Mouse (Mus musculus) monocyte, adult 2 months (primary cell): ENCODE measurements around the gene Slc10a7.
A peak's percentile ranks its signal among the peaks of the same experiment; 100 is the strongest.
"Not testable (repeated sequence)": the region's sequence is repeated elsewhere in the genome, so short reads cannot be mapped to it uniquely, and the experiment has no call there.

Experiments
- DNase-seq, 2 experiments: peaks; one replicate each; pipeline ENCODE4 v3.0.0; 2022; ENCODE audit warnings: low spot score in 2 of 2, low read depth in 1 of 2

Slc10a7 gene

DNA sequence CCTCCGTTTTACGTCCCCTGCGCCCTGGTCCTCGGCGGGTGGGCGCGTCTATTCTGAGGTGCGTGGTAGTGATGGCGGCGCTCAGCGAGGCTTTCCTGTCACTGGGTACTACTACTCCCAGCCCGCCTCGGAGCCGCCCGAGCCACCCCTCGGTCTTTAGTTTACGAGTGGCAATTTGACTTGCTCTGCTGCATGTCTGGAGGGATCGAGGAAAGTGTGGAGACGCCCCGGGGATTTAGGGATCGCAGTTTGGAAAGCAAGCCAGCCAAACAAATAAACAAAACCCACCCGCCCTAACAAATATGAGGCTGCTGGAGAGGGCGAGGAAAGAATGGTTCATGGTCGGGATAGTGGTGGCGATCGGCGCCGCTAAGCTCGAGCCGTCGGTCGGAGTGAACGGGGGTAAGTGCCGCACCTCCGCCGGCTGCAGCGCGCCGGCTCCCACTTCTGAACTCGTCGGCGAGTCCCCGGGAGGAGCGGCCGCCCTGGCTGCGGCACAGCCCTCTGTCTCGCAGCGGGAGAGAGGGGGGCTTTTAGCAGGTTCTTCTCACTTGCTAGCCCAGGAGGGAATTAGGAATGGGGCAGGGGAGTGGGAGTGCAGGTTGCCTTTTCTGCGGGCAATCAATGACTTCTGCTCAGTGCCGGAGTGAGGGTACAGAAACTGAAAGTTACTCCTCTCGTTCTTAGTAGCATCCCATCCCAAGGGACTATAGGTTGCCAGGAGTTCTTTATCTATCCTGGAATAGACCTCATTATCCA is at the start of gene Slc10a7:
TSS of gene Slc10a7 (plus strand) at position 74 of the 759 bp plus-strand sequence.
- peak; percentile 31 to 57 for DNase-seq

DNA sequence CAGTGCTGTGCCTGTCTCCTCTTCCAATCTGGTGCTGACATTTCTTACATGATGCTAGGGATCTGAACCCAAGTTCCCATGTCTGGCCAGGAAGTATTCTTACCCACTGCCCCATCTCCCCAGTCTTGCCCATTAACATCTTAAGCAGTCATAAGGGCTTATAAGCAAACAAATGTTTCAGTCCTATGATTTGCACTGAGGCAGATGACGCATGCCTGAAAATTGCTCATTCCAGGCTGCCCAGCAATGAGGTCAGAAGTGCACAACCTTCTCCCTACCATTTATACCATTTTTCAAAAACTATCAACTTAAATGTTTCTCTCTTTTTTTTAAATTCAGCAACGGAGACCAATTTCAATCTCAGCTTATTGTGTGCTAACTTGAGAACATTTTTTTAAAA is 45.2 kb upstream of the Slc10a7 start:
- no peak for DNase-seq

DNA sequence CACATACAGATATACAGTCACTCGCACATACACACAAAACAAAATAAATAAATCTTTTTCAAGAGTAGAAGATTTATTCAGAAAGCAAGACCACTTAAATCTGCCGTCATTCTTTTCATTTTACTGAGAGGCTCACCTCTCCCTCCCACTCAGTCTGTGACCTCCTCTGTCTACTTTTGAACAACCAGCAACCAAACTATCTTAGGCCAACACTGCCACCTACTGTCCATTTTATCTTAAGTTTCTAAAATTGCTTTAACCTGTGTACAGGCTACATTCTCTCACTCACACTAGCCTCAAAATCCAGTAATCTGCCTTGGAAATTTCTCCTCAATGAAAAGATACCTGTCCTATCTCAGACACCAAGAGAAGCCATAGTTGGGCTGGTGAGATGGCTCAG is 41.3 kb upstream of the Slc10a7 start:
- DNase-seq, result no peak

DNA sequence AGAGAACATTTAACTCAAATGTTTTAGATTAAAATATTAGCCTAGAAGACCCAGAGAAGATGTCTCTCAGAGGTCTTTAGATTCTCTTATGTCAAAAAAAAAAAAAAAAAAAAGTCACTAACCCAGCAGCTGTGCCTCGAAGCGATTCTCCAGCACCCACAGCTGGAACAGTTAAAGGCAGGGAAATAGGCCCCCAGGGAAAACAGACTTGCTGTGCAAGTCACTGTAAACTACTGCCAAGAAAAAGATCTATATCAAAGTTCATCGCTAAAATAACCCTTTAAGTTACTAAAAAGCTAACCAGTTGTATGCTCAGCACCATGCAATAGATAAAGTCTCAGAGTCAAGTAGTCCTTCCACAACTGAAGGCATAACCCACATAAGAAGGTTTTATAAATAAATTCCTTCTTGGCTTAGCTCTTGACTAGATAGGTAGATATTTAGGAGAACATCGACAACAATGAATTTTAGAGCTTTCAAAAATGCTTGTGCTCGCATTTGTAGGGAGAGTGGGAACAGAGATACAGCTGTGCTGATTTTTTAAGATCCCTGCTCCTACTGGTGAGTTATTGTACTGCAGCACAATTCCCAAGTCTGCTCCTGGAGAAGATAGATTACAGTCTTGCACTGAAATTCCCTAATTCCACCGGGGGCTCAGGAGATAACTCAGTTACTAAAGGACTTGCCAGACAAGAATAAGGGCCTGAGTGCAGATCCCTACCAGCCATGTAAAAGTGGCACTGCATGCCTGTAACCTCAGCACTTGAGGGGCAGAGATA is 31.9 kb upstream of the Slc10a7 start:
- no peak for DNase-seq

DNA sequence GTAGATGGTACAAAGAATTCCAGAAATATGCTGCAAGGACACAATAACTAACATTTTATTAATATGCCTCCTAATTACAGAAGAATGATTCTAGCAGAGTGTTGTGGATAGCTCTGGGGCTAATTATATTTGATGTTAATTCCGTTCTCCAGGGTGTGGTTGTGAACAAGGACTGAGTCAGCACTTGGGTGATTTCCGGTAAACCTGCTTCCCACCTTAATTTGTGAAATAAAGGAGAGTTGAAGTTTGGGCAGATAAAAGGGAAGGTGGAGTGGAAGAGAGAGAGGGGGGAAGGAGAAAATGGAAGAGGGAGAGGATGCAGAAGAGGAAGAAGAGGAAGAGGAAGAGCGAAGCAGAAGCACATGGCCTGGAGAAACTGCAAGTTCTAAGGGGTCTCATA is 19.4 kb upstream of the Slc10a7 start:
- no peak for DNase-seq

DNA sequence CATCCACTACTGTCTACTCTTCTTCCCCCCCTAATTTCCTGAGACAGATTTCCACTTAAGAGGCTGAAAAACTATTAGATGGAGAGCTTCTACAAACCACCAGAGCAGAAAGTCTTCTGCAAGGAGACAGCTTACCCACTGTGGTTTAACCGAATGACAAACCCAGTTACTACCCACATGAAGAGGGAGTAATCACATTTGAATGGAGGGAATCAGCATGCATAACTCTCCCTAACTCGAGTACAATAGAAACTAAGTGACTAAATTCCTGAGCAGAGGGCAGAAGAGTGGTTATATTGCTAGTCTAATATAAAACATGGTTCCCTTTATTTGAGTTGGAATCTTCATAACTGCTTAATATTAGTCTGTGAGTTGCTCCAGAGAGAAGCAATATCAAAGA is 16.1 kb upstream of the Slc10a7 start:
- DNase-seq, result no peak

DNA sequence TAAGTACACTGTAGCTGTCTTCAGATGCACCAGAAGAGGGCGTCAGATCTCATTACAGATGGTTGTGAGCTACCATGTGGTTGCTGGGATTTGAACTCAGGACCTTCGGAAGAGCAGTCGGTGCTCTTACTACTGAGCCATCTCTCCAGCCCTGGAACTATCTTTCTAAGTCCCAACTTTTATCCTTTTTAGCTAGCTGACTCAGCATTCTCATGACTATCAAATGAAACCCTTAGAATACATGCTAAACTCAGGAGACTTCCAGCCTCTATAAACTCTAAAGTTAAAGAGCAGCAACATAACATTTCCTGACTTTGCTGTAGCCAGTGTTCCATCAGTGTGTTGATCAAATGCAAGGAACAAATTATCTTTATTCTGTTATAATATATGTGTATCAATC is 12.9 kb upstream of the Slc10a7 start:
- not testable (repeated sequence) for DNase-seq

DNA sequence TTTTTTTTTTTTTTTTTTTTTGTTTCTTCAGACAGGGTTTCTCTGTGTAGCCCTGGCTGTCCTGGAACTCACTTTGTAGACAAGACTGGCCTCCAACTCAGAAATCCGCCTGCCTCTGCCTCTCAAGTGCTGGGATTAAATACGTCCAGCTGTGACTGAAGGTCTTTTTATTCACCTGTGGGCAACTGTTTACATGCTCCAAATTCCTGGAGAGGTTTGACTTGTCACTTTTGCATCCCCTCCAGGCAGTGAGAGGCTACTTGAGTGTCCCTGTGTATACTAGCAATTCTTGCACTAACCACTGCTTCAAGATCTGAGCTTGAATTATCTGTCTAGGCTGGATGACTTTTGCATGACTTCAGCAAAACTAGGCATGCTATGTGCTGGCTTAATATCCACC is 6.4 kb upstream of the Slc10a7 start:
- no peak for DNase-seq

DNA sequence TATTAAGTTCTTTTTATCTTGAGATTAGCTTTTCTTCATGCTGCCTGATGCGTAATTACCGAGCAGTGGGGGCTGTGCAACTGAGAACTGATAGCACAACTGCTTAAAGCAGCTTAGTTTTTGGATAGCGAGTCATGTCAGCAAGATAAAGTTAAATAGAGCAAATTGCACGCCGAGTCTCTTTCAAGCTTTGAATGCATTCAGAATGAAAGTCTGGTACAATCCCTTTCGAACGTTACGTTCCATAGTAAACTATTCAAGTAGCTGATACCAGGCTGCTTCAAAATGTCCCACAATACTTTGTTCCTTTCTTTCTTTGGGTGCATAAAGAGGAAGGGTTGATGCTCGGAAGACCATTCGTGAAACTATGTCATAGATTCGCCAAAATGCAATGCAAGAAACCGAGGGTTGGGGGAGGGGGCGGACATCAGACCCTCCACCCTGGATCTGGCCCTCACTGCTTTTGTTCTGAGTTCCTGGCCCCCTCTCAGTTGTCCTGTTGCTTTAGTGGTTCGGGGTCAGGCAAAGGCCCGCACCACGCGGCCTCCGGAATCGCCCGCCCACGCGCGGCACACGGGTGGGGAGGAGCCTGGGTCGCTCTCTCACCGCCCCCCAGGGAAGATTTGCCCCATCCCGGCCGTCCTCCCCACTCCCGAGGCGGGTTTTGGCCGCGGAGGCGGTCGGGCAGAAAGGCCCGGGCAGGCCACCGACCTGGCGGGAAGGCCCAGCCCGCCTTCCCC is 997 bp upstream of the Slc10a7 start:
- DNase-seq, result peak; percentile 3 to 37

DNA sequence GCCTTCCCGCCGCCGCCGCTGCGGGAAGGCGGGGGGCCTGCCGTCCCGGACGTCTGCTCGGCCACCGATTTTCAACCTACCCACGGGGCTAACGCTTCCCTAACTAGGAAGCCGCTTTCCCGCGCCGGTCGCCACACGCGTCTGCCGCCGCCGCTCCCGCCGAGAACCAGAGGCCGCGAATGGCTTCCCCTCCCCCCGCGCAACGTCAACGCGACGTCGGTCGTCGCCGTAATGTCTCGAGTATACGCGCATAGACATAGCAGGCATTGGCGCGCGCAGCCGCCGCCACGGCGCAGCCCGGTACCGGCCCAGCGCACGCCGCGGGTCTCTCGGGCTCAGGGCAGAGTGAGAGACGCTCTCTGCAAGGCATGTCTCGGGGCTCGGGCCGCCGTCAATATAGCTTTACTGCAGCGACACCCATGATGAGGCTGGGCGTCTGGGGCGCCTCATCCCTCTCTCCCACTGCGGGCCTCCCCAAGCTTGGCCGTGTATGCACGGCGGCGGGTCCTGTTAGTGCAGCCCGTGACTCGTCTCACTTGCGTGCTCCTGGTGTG is 350 bp upstream of the Slc10a7 start, which contains the start of gene Rbmxl1:
TSS of gene Rbmxl1 (minus strand) at position 180 of the 554 bp plus-strand sequence.
- DNase-seq, result peak; percentile 42 to 77

DNA sequence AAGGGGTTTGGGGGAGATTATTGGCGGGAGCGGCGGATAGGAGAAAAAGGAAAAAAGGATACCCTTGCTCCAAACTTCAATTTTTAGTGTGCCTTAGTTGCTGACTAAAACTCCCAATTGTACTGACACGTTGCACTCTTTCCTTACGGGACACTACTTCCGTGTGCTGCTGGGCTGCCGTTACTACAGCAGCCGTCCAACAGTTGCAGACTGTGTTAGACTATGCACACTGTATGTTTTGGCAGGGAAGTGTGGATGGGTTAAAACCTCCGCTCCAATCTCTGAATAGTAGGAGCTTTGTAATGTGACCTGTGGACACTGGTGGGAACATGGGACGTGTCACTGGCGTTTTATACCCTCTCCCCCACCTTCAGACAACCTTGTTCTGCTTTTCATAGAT is 948 bp downstream of the Slc10a7 start:
- DNase-seq, result no peak

DNA sequence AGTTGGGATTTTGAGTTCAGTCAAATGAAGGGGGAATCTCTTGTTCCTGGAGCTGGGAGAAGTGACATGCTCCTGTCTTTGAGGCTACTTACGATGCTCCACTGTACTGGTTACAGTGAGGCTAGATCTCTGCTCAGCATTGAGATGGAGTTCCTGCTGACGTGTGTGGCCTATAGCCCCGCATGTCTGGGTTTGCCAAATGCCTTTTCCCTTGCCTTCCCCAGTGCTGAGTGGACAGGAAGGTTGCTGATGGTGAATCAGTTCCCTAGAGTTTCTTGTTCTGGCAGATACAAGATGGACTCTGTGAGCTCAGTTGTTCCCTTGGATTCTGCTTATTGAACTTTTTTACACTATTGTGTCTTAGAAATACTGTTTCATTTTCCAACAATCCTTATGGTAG is 1.8 kb downstream of the Slc10a7 start:
- DNase-seq, result no peak

DNA sequence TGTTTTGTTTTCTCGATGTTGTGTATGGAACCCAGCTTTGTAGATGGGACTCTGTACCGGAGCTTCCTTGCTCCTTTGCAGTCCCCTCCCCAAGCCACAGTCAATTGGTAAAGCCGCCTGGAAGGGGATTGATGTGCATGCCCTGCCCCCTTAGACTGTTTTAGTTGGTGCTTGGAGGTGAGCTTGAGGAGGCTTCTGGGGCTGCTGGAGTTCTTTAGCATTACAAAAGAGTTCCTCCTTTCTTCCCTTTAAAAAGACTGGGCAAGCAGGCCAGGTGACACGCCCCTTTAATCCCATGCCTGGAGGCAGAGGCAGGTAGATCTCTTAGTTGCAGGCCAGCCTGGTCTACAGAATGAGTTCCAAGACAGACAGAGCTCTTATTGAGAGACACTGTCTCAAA is 4.0 kb downstream of the Slc10a7 start:
- DNase-seq, result no peak

DNA sequence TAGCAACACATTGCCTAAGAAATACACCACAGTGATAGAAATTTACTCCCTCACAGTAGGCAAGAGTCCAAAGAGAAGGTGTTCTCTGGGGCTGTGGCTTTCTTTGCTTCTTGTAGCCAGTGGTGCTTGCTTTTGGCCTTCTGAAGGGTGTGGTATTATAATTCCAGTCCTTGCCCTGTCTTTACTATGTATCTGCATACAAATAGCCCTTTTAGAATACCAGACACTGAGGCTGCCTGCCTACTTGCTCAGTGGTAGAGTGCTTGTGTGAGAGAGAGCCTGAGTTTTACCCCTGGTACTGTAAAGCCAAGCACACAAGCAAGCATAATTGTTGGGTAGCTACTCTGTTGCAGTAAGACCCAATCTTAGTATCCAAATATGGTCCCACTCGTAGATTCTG is 5.6 kb downstream of the Slc10a7 start:
- no peak for DNase-seq

DNA sequence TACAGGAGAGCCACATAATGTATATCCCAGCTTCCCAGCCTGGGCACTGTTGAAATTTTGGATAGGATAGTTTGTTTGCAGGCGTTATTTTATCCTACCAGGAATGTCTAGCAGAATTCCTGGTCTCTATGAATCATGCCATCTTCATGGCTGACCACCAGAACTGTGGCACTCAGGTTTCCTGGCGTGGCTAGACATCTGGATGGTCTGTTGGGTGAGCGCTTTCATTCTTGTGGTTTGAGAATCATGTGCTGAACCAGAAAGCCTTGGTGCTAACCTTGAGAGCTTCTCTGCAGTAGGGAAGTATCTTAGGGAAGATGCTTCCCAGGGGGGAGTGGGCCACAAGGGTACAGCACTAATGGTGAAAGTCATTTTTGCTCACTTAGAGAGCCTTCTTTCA is 6.0 kb downstream of the Slc10a7 start:
- DNase-seq, result no peak

DNA sequence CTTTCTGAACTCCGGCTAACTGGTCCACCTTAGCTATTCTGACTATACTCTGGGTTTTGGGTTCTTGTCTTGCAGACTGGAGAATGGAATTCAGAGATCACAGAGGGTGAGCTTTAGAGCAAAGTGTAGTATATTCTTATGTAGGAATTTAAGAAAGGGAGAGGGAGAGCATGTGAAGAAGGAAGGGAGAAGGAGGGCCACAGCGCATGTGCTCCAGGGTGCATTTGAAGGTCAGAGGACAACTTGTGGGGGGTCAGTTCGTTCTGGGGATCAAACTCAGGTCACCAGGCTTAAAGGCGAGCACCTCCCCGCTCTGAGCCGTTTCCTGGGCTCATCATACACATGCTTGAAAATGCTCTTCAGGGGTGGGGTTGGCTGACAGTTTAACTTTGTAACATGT is 24.8 kb downstream of the Slc10a7 start:
- no peak for DNase-seq

DNA sequence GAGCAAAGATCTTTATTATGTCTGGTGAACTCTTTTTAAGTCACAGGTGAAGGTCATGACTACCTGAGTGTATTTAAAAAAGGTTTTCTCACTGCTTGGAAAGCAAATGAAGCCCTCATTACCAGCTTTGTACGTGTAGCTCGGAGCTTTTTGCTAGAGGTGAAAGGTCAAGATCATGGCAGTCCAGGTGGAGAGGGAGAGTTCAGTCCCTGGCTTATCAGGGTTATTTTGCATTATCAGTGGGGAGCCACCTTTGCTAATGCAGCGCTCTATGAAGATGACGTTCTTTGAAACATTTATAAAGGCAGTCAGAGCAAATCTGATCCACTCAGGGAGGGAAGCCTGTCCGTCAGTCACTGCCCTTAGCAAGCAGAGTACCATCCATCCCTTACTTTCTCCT is 27.6 kb downstream of the Slc10a7 start:
- no peak for DNase-seq

DNA sequence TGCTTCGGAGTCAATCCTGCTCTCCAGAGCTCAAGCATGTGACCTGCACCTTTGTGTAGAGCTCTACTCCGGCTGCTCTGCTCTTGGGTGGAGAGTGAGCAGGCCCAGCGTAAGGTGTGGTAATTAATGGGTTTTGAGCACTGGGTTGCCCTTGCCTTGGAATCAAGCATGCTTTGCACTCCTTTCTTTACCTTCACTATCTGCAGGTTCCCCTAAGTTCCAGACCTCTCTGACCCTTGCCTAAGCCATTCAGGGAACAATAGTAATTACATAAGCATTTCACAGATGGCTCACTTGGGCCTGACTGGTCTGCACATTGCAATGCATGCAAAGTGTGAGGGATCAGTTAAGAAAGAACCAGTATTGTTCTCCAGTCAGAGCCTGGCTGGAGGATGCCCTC is 28.6 kb downstream of the Slc10a7 start:
- DNase-seq, result no peak

DNA sequence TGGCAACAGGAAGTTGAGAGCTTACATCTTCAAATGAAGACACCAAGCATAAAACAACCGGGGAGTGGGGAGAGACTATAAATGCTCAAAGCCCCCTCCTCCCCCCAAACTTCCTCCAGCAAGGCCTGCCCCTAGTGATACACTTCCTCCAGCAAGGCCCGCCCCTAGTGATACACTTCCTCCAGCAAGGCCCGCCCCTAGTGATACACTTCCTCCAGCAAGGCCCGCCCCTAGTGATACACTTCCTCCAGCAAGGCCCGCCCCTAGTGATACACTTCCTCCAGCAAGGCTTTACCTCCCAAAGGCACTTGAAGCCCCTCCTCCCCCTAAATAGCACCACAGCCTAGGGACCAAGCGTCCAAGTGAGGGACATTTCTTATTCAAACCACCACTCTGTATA is 33.5 kb downstream of the Slc10a7 start:
- not testable (repeated sequence) for DNase-seq

DNA sequence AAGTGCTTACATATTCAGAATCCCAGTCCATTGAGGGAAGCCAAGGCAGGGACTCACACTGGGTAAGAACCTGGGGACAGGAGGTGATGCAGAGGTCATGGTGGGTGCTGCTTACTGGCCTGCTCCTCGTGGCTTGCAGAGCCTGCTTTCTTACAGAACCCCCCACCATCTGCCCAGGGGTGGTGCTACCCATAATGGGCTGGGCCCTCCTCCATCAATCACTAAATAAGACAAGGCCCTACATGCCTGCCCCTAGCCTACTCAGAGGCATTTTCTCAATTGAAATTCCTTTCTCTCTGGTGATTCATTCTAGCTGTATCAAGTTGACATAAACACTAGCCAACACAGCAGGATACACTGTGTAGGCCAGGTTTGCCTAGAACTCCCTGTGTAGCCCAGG is 34.5 kb downstream of the Slc10a7 start:
- no peak for DNase-seq

DNA sequence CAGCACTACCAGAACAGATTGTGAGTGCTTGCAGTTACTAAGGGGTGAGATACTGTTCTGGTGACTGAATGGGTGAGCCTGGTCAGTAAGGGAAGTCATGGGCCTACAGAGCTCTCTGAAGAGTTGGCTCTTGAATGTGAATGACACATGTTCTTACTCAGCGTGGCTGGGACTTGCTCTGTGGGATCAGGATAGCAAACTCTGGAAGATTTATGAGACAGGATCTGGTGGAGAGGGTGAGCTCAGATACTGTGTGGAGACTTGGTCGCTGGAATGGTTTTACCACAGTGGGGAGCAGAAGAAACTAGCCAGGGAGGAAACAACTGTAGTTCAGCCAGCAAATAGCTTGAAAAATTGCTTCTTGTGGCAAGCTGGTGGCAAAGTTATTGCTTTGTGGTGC is 35.4 kb downstream of the Slc10a7 start:
- no peak for DNase-seq
